Mouse (Mus musculus): ENCODE data around the gene Mzt1.
"Not testable (repeated sequence)": the region's sequence is repeated elsewhere in the genome, so short reads cannot be mapped to it uniquely, and the experiment has no call there.

Gene Mzt1

DNA sequence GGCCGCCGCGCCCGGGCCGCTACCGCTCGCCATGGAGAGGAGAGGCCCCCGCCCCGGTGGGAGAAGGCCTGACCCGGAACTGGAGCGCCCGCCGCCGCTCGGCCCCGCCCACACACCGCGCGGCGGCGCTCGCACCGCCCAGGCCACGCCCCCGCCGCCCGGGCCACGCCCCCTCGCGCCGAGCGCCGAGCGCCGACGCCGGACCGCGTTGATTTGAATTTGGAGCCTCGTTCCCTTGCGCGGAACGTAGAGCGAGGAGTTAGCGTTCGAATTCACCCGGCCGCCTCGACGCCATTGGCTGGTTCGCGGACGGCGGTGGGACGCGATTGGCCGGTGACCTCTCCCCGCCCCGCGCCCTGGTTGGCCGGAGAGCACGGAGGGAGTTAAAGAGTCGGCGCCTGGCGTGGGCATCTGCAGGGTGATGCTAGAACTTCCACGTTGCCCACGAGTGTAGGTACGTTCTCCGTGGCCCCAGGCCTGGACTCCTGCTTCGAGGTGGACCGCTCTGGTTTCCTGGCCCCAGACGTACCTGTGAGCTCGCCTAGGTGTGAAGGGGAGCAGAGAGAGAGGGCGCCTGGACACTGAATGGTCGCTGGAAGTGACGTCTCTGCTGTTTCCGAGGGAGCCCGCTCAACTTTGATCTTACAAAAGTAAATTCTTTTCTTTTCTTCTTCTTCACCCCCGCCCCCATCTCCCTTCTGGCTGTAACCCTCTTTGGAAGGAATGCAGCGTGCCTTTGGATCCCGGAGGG lies at the start of gene Mzt1, which contains the start of gene Bora:
Mzt1 (minus strand) TSS at position 104 of the 751 bp plus-strand sequence.
Bora (plus strand) TSS at position 192 of the 751 bp plus-strand sequence.
- DNase-seq: peak; percentile 89

DNA sequence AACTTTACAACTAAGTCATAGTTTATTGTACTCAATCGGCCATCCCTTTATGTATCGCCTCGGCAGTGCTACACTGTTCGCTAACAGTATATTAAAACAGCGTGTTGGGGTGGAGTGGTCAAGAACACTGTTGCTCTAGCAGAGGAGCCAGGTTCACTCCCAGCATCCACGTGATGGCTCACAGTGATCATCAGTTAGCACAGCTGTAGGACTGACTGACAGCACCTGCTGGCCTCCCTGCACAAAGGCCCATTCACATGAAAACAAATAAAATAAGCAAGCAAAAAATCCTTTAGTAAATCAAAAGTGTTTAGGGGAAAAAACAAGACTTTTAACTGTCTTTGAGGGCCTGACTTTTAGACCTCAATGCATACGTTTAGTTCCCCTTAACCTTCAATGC lies 43.0 kb upstream of the Mzt1 start:
- no peak for DNase-seq

DNA sequence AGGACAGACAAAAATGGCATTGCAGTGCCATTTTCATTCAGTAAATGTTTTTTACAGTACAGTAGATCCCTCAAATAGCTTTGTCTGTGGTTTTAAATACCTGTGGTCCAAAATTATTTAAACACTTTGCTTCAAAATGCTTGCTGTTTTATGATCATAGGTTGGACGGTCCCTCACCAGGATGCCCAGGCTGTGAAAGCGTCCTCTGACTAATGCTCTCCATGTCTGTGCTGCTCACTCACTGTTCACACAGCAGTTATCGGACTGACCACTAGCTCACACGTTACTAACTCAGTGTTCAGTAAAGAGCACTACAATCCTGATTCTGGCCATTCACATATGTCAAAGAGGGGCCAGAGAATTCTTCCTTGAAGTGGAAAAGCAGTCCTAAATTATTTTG lies 25.2 kb upstream of the Mzt1 start:
- DNase-seq: no peak

DNA sequence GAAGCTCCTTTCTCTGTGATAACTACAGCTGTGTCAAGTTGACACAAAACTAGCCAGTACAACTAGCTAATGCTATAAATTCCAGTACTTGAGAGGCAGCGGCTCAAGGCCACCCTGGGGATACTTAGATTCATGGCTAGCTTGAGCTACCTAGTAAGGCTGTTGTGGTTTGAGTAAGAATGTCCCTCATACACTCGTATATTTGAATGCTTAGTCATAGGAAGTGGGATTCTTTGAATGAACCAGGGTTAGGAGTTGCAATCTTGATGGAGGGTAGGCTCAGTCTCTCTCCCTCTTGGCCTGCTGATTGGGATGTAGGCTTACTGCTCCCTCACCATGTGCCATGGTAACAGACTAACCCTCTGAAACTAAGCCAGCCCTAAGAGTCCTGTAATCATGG lies 17.2 kb upstream of the Mzt1 start:
- DNase-seq: no peak

DNA sequence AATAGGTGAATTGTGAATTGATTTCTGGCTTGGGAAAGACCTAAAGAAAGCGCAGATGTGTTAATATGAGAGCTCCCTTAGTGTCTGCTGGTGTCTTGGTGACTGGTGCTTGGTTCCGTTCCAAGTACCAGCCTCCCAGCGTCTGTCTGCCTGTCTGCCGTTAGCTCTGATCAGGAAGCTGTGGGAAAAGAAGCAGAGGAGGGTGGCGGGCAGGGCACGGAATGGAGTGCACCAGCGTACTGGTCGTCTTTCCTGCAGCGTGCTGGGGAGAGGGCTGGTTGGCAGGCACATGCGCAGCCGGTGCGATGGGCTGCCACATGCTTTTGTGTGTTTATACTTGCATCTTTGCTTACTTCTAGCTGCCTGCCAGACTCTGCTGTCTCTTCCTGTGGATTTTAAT lies 14.7 kb upstream of the Mzt1 start:
- no peak for DNase-seq

DNA sequence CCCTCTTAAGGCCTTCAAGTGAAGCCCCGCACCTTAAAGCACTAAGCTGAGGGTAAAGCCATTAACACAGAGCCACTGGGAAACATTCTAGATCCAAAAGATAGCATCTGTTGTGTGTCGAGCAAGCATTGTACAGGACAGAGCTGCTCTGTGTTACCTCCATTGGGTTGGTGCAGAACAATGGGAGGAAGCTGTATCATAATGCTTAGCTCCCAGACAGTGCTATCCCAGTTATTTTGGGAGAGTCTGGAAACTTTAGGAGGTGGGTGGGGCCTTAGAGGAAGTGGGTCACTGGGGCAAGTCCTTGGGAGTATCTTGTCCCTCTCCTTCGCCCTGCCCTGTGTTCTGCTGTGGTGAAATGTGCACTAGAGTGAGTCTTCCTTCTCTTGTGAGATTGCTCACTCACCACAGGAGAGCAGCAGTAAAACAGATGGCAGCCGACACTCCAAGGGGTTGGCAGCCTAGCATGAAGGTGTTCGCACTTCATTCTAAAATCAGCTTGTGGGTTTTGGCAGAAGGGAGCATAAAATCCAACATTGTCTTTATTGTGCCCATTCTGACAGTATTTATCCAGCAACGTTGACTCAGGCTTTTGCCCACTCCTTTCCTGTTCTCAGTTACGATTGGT lies 13.1 kb upstream of the Mzt1 start:
- no peak for DNase-seq

DNA sequence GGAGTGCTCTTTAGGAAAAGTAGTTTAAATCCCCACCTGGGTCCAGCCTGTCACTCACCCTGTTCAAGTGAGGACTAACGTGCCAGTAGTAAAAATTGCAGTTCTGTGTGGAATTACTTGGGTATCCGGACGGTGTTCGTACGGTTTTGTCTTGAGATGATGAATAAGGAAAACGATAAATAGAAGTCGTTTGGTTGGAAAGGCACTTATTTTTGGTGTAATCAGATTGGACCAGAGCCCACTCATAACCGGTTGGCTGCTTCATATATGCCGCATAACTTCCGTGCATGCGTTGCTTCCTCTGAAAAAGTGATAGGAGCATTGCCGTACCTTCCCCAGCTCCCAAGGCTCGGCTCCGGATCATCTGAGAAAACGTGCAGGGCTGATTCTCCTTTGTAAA lies 848 bp upstream of the Mzt1 start:
- DNase-seq: no peak

DNA sequence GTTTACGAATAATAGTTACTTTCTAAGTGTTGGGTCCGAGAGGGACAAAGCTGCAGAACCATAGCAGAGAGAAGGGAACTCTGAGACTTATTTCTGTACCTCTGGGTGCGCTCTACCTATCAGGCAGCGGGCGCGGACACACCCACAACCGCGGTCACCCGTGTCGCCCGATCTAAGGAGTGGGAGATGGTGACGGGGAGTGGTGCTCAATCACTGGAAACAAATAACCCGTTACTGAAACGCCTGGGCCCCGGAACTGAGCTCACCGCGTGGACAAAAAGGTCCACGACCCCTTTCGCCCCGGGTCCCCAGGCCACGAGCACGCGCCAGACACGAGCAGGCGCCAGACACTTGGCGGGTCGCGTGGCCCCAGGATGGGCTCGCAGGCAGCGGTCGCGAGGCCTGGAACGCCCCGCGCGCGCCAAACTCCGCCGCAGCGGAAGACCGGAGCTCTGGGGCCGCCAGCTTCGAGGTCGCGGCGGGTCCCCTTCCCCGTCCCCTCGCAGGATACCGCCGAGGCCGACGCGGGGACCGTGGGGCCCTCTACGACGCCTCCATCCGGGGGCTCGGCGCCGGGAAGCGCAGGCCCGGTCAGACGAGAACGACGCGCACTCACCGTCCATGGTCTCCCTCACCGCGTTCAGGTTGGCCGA lies 430 bp downstream of the Mzt1 start:
- DNase-seq: peak; percentile 37

DNA sequence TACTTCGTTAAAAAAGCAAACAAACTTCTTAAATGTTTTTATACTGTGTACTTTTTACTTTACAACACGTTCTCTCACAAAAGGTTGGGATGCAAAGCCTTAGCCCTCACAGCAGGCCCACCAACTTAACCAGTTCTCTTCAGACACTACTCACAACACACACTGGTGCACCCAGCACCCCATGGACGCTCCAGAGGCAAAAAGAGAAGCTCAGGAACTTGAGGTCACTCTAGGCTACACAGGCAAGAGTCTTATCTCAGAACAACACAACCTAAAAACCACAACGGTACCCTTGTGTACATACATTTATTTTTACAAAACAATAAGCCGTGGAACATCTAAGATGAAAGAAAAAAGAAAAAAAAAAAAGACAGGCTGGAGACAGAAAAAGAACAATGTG lies 1.2 kb downstream of the Mzt1 start:
- DNase-seq: no peak

DNA sequence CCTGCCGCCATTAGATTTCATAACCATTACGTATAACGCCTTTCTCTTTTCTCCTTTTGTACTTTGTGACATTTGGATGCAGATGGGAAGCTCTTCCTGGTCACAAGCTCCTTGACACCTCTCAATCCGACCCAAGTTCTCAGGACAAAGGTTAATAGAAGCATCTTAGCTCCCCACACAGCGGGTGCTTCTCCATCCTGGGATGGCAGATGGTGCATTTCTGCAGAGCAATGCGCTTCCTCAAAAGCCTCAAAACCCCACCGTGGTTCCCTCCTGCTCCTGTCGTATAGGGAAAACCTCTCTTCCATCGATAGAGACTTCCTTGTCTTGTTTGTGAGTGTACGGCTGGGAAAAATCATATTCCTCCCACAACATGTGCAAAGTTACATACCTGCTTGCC lies 1.8 kb downstream of the Mzt1 start:
- no peak for DNase-seq

DNA sequence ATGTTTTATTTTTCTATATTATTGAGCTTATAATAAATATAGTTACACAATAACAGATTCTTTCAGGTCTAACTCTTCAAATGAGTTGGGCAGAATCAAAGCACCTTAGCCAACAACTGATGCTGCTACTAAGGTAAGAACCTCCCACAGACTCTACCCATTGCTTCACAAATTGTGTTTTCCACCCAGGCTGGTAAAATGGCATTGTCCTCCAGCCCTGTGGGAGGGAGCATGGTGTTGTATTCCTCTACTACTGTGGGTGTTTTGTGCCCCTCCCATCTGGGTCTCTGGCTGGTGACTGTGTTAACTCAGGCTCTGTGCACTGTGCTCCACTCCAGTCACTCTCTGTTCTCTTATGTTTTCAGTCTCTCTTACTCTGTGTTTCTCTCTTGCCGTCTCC lies 2.4 kb downstream of the Mzt1 start:
- DNase-seq: no peak

DNA sequence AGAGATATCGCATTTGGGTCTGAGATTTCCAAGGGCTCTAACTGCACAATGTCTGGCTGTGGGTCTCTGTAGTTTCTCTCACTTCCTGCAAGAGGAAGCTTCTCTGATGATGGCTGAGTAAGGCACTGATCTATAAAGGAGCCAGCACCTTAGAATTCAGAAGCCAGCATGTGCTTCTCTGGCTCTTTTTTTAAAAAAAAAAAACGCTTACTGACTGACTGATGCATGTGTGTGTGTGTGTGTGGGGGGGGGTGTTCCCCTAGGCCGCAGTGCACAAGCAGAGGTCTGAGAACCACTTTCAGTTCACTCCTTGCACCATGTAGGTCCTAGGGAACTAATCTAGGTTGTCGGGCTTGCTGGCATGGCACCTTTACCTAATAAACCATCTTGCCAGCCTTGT lies 4.5 kb downstream of the Mzt1 start:
- no peak for DNase-seq

DNA sequence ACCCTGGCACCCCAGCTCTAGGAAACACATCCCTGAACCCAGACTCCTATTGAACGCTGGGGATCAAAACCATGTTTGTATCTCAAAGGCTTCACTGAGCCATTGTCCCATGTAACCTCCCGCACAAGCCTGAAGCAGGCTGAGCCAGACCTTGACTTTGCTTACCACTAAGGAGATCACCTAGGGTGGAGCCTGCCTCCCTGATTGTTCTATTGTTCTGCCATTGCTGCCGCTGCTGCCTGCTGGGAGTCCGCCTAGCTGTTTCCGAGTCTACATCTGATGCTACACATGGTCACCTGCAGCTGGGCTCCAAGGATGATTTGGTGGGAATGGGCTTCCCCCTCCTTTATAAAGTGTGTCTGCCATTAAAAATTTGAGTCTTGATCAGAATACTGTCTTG lies 6.6 kb downstream of the Mzt1 start:
- not testable (repeated sequence) for DNase-seq

DNA sequence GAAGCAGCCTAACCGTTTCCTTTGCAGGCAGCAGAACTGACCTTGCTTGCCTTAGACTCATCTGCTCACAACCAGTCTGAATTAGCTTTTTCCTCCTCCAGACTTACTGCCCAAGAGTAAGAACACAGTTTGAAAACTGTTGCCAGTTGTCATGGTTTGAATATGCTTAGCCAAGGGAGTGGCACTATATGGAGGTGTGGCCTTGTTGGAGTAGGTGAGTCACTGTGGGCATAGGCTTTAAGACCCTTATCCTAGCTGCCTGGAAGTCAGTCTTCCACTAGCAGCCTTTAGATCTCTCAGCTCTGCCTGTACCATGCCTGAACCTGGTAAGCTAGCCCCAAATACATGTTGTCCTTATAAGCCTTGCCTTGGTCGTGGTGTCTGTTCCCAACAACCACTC lies 8.2 kb downstream of the Mzt1 start:
- no peak for DNase-seq

DNA sequence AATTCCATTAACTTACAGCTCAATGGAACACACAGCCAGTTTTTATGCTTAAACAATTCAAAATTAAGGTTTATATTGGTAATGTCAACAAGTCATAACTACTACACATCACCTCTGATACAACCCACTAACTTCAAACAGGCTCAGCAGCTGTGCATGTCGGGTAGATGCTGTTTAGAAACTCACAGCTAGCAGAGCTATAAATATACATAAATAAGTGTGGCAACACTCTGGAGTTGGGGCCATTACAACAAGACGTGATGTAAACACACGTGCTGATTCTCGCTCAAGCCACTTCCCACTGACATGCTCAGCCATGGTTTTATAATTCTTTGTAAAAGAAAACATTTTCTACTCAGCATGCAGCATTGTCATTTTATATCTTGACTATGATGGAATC lies 9.9 kb downstream of the Mzt1 start:
- no peak for DNase-seq

DNA sequence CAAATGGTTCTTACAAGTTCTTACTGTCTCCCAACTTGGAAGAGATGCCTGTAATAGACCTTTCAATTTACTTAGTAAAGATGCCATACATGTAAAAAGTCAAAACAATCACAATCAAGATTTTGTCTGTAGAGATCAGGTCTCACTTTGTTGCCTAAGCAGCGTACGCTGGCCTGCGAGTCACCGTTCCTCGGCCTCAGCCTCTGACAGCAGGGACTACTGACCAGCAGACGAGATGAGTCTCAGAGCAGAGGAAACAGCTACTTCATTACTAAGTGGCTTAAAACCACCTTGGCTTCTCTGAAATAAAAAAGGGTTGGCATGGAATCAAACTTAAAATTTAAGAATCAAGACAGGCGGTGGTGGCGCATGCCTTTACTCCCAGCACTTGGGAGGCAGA lies 11.1 kb downstream of the Mzt1 start:
- not testable (repeated sequence) for DNase-seq

DNA sequence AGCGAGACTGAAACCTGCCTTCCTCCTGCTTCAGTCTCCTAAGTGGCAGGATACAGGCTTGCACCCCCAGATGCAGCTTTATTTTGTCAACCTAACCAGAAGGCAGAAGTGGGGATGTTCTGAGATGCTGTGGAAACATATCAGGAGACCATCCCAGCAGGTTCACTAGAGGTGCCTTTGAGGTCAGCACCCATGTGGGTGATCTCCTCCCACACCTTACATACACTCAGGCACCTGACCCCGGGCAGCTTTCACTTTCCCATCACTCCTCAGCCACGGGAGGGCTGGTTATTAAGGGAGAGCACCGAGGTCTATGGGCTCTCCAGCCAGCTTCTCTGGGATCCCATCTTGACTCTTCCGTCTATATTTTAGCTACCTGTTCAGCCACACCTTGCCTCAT lies 13.3 kb downstream of the Mzt1 start:
- no peak for DNase-seq

DNA sequence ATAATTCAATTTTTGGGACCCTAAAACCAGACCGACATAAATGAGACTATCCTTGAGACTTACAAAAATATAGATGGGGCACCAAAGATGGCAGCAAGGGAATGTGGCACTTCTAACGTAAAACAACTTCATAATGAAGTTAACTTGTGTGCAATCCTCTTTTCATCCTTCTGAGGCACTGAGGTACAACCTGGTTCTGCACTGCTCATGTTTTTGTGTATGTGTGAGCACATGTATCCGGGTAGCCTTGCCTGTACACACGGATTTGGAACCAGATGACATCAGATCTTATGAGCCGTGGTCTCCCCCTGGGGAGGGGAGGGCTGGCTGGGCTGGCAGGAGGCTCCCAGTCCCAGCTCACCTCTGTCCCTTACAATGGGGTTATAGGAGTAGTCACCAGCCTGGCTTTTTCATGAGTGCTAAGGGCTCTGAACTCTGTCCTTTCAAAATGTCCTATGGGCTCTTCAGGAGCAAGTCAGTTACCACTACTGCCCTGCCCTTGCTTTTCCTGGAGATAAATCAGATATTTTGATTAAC lies 14.5 kb downstream of the Mzt1 start:
- no peak for DNase-seq

DNA sequence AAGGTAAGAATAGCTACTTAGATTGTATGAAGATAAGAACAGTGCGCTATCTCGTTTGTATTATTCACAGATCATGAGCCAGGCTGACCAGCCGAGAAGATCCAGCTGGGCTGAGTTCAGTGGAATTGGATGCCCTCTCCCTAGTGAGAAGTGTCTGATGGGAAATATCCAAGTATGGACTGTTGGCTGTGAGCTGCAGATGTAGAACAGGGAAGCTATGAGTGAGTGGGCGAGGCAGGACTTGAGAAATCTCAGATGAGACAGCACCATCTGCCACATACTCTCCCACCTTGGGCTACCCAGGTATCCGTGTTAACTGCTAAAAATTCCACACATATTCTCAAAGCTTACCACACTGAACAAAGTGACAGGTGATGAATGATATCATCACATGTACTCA lies 15.9 kb downstream of the Mzt1 start:
- no peak for DNase-seq

DNA sequence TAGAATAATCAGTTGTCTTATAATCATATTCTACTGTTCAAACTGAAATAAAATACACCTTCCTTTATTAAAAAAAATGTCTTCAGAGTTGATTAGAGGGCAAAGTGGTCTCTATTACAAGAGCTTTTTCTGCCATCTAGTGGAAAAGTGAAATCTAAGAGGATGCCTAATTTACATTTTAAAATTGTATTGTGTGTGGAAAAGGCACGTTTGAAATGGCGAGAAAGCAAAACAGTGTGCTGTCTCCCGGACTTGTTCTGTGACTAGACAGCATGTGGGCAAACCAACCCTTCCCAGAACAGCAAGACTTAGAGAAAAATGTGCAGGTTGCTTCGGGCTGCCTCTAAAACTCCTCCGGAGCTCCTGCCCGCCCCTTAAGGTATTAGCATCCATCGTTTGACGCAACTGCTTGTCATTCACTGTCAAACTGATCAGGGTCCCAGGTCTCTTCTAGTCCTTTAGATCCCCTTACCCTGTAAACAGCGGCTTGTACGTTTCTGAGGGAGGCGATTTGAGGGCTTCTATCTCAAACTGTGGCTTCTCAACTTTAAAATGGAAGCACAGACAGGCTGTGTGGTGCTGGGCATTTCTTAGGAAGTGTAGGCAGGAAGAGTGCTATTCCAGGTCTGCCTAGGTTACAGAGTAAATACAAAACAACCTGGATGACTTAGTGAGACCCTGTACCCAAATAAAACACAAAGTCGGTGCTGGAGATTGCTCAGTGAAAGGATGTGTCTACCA lies 23.4 kb downstream of the Mzt1 start:
- no peak for DNase-seq

DNA sequence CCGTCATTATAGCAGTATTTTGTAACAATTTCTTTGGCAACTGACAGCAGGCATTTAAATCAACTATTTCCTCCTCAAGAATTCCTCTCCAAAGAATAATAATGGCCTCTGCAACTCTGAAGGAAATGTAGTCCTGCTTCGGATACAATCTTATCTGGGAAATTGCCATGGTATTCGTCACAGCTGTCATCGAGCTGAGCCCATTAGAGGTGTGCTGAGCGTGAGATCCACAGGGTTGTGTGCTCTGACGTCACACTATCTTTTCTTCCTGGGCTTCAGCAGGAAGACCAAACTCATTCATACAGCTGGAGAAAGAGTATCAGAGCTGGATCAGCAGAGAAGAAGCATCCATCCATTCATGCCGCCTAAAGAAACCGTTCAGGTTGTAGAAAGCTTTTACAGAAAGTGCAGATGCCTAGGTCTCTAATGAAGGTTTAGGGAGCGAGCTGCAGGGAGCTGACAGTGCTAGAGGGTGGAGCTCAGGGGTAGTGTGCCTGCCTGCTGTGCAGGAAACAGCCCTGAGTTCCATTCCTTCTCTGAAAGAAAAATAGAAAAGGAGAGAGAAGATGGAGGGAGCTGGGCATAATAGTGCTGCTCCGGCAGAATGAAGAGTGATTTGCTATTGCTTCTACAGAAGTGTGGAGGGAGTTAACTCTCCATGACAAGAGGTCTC lies 26.7 kb downstream of the Mzt1 start:
- DNase-seq: no peak

DNA sequence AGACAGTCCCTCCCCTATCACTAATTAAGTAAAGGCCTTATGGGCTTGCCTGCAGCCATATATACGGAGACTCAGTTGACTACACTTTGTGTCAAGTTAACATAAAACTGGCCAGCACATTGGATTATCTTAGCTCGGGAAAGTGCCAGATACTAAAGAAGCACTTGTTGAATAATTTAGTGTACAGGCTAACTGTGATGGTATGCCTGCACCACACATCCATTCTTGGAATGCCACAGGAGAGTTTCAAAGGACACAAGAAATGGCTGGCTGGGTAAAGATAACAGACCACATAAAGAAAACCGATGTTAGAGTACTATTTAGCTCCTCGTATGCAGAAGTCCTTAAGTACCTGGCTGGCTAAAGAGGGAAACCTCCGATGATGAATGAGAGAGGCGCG lies 27.2 kb downstream of the Mzt1 start:
- no peak for DNase-seq

DNA sequence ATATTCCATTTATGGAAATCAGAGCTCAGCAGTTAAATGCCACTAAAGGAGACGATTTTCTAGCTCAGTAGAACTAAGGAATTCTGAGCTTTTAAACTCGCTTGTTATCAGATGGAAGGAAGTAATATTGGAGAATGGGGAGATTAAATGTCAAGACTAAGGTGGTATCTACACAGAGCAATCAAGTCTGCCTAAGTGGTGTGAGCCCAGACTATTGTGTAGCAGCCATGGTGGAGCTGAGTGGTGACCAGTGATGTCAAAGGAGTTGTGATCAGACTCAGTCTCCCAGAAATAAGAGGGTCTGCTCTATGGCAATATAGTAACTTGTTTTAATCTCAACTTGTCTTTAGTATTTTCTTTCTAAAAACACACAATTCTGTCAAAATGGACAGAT lies 35.0 kb downstream of the Mzt1 start:
- no peak for DNase-seq

All from right cerebral cortex, postnatal 4 days (tissue).